Mouse (Mus musculus) heart, adult 2 months (tissue): ENCODE data around the gene Stxbp6. TPM values are rescaled to one million over a fixed set of nuclear protein-coding genes. Genes with fewer than 3 reads are reported as not detected.

ENCODE experiments used
- DNase-seq, 2 experiments: peaks; one replicate each; pipeline ENCODE4 v3.0.0; 2021
- H3K27ac ChIP-seq: fragments of 200-600 bp; 2 replicates; pipeline ENCODE4 v1.8.1; 2022
- H3K27me3 ChIP-seq: fragments of 200-500 bp; 2 replicates; pipeline ENCODE4 v1.6.1; 2012; ENCODE audit warnings: mild to moderate bottlenecking, low read length, inconsistent platforms, mixed read lengths; ENCODE audit not compliant: control insufficient read depth, insufficient read depth
- H3K36me3 ChIP-seq: fragments of 200-500 bp; 2 replicates; pipeline ENCODE4 v1.6.1; 2012; ENCODE audit warnings: low read length, inconsistent platforms; ENCODE audit not compliant: control insufficient read depth, insufficient read depth
- H3K4me1 ChIP-seq: fragments of 200-500 bp; 2 replicates; pipeline ENCODE4 v1.6.1; 2011; ENCODE audit warnings: low read length; ENCODE audit not compliant: control insufficient read depth, insufficient read depth
- H3K4me3 ChIP-seq: fragments of 200-600 bp; 2 replicates; pipeline ENCODE4 v1.8.1; 2022
- H3K79me2 ChIP-seq: fragments of 200-500 bp; replicated peaks from 2 replicates; pipeline ENCODE4 v1.6.1; 2012; ENCODE audit warnings: mild to moderate bottlenecking, inconsistent platforms, low read length, moderate library complexity, mixed read lengths; ENCODE audit not compliant: control insufficient read depth, insufficient read depth
- H3K9ac ChIP-seq: fragments of 200-500 bp; 2 replicates; pipeline ENCODE4 v1.6.1; 2012; ENCODE audit warnings: low read depth, mild to moderate bottlenecking, control low read depth, inconsistent platforms, low read length, mixed read lengths
- CTCF ChIP-seq: fragments of 200-600 bp; IDR thresholded peaks from 2 replicates; pipeline ENCODE4 v1.8.1; 2022; ENCODE audit warnings: antibody characterized with exemption, mild to moderate bottlenecking, moderate library complexity
- EP300 ChIP-seq: fragments of 200-500 bp; IDR thresholded peaks from 2 replicates; pipeline ENCODE4 v1.6.1; 2011; ENCODE audit warnings: low read depth, low read length, control low read depth; ENCODE audit not compliant: insufficient read depth
- POLR2A ChIP-seq: fragments of 200-500 bp; IDR thresholded peaks from 2 replicates; pipeline ENCODE4 v1.6.1; 2011; ENCODE audit warnings: mild to moderate bottlenecking, low read depth, low read length, control low read depth; ENCODE audit not compliant: insufficient read depth
- WGBS: fragments of 180-500 bp; shearing (Covaris S2); methylation state at CpG from one replicate; pipeline ENCODE4 v1.1.7; 2018; 5-methylcytosine and 5-hydroxymethylcytosine counted together
- intact Hi-C: fragments of 180-260 bp; cut with DNase I; formaldehyde crosslinking; loops from one replicate; pipeline ENCODE4 v1.15.1; 2025
- polyA plus RNA-seq: library from polyadenylated mRNA; depleted of rRNA; stranded (reverse); fragments of >200 nt; gene quantifications from 2 replicates; pipeline ENCODE4 v1.2.3, GENCODE M21; 2012
- total RNA-seq, 2 experiments: library from RNA; stranded (reverse); gene quantifications; 2 replicates each; pipeline ENCODE4 v1.2.3; 2021

Gene Stxbp6
- total and polyA plus RNA-seq, 3 experiments = 5.1 to 9.2 (median 7.9) TPM

DNA sequence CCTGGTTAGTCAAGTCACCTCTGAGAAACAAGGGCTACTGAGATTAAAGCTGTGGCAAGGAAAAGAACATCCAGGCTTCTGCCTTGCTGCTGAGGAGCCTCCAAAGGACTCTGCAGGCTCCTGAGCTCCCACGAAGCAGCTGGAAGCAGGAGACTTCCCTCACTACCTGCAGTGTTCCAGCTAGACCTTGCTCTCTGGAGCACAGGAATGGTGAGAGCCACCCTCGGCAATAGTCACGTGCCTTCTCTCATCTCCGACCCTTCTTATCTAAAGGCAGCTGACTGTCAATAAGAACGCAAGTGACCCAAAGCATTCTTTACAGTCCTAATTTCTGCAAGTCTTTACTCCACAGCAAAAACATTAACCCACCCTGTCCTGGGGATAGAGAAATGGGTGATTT is 13.2 kb downstream of the Stxbp6 start:
- Histone ChIP-seq H3K36me3 (no peaks in the 10 kb centered on the region), H3K9ac (no peak overlapping the region), H3K79me2 (peaks cover 2% of the 10 kb centered on the region; the same call in 1 of the 2 replicates), H3K27ac (no peak overlapping the region), H3K4me1 (no peaks in the 10 kb centered on the region), H3K27me3 (no peaks in the 10 kb centered on the region), H3K4me3 (no peak overlapping the region)
- WGBS = 52% methylated on average over 5 of the region's 5 CpGs
- intact Hi-C loops = no loop called here
- DNase-seq = no peak
- no peak for TF ChIP-seq CTCF
- no peak for TF ChIP-seq POLR2A
- TF ChIP-seq EP300 = no peak

DNA sequence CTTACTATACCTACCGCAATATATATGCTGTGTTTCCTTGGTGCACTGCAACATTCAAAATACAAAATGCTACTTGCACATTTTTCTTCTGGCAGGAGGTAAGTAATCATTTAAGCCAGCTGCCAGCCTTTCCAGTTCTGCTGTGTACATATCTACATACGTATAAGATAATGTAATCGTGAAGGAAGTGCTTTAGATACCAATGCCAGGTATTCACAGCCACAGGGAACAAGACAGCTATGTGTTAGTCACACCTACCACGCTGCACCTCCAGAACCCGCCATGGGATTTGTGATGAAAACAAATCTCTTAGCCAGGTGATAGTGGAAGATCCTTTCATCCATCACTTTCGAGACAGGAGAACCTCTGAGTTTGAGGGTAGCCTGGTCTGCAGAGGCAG is 13.7 kb downstream of the Stxbp6 start:
- TF ChIP-seq EP300 (no peak), CTCF (no peak), POLR2A (no peak)

DNA sequence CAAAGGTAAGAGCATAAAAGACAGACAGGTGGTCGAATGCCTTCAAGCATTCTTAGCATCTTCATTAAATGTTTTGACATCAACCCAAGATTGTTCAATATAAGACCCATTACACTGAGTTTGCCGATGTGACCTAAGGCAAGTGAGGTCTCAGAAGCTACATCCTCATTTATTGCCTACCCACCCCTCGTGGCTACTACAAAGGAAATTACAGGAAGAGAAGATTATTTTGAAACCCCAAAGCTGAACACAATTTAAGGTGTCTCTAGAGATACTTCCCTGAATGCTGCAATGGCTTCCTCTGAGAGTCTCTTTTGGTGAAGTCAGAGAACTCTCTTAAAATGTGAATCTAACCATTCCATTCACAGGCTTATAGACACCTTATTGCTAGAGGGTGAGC is 16.5 kb downstream of the Stxbp6 start:
- peaks cover 8% of the 10 kb centered on the region for H3K4me1 ChIP-seq
- H3K4me3 ChIP-seq = no peak overlapping the region
- H3K27ac ChIP-seq = no peak overlapping the region
- no peak for TF ChIP-seq CTCF
- TF ChIP-seq EP300 = no peak
- no peak for TF ChIP-seq POLR2A
- DNase-seq = no peak
- no peaks in the 10 kb centered on the region for H3K27me3 ChIP-seq
- H3K79me2 ChIP-seq = peaks cover 4% of the 10 kb centered on the region
- no peak overlapping the region for H3K9ac ChIP-seq
- intact Hi-C loops = no loop called here
- H3K36me3 ChIP-seq = peaks cover 8% of the 10 kb centered on the region
- 67% methylated on average over 3 of the region's 3 CpGs for WGBS

More for the DNA sequence above, 13.7 kb downstream of the Stxbp6 start:
- Histone ChIP-seq H3K4me1 (no peaks in the 10 kb centered on the region), H3K79me2 (peaks cover 2% of the 10 kb centered on the region; the same call in 1 of the 2 replicates), H3K27me3 (no peaks in the 10 kb centered on the region), H3K4me3 (no peak overlapping the region), H3K36me3 (no peaks in the 10 kb centered on the region), H3K9ac (no peak overlapping the region), H3K27ac (no peak overlapping the region)
- intact Hi-C loops = no loop called here
- no peak for DNase-seq
- 77% methylated on average over 6 of the region's 6 CpGs for WGBS

DNA sequence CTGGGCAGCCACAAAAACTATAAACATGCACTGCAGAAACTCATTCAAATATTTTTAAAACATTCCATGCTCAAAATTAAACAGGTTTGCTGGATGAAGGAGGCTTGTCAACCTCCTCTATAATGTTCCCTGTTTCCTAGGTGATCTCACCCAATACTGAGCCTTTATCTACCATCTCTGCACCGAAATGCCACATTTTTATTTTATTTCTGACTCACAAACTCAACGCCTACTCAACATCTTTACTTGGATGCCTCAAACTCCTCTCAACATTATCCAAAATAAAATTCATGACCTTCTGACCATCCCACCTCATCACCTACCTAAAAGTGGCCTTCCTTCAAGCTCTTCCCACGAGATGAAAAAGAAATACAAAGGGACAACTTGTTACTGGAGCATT is 18.1 kb downstream of the Stxbp6 start:
- WGBS = 84% methylated on average over 3 of the region's 3 CpGs
- Histone ChIP-seq H3K27me3 (no peaks in the 10 kb centered on the region), H3K4me1 (peaks cover 9% of the 10 kb centered on the region), H3K4me3 (no peak overlapping the region), H3K27ac (no peak overlapping the region), H3K79me2 (peaks cover 4% of the 10 kb centered on the region), H3K36me3 (peaks cover 8% of the 10 kb centered on the region), H3K9ac (no peak overlapping the region)
- DNase-seq = no peak
- TF ChIP-seq EP300 = no peak
- TF ChIP-seq POLR2A = no peak
- no peak for TF ChIP-seq CTCF
- intact Hi-C loops = no loop called here

DNA sequence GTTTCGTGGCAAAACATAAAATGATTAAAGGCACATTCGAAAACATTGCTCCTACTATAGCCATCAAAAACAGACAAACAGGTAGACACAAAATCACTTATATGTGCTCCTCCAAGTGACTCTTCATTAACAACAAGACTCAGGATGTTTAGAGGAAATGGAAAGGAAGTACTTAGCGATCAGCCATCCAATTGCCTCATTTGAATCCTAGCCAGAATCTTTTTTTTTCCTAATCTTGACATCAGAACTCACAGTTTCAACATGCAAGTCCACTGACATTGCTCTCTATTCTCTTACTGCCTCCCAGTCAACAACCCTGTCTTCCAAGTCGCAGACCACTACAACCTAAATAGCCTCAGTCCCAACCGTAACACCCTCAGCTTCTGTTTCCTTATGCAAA is 21.2 kb downstream of the Stxbp6 start:
- H3K4me3 ChIP-seq = no peak overlapping the region
- 58% methylated on average over 5 of the region's 5 CpGs for WGBS

DNA sequence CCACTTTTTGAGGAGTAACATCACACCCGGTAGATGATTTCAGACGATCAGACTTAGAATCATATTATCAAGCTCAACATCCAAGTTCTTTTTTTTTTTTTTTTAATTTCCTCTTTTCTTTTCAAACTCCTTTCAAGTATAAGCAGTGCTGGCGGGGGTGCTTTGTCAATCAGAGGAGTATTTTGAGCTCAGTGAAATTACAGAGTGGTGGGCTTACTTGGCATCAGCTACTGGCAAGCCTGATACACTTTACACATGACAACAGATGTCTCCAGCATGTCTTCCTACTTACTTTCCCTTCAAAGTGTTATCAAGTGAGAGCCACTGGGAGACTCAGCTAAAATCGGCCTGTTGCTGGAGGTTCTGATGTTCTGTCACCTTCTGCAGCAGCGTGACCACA is 21.6 kb downstream of the Stxbp6 start:
- Histone ChIP-seq H3K27ac (peak overlapping the region; percentile 20; the same call in 1 of the 2 replicates), H3K9ac (no peak overlapping the region), H3K4me3 (no peak overlapping the region), H3K27me3 (no peaks in the 10 kb centered on the region), H3K4me1 (peaks cover 14% of the 10 kb centered on the region), H3K79me2 (peaks cover 2% of the 10 kb centered on the region; the same call in 1 of the 2 replicates), H3K36me3 (peaks cover 14% of the 10 kb centered on the region)
- no peak for DNase-seq
- TF ChIP-seq EP300 = no peak
- no peak for TF ChIP-seq POLR2A
- TF ChIP-seq CTCF = no peak
- intact Hi-C loops = no loop called here
- 58% methylated on average over 5 of the region's 5 CpGs for WGBS

More for the DNA sequence above, 21.2 kb downstream of the Stxbp6 start:
- Histone ChIP-seq H3K36me3 (peaks cover 14% of the 10 kb centered on the region), H3K27me3 (no peaks in the 10 kb centered on the region), H3K9ac (no peak overlapping the region), H3K27ac (peak overlapping the region; percentile 20; the same call in 1 of the 2 replicates), H3K4me1 (peaks cover 14% of the 10 kb centered on the region), H3K79me2 (peaks cover 2% of the 10 kb centered on the region; the same call in 1 of the 2 replicates)
- intact Hi-C loops = no loop called here
- TF ChIP-seq POLR2A (no peak), CTCF (no peak), EP300 (no peak)
- no peak for DNase-seq
